Mouse (Mus musculus) limb, embryonic 14.5 days (tissue): ENCODE measurements around the gene Fam114a2. TPM values are rescaled to one million over a fixed set of nuclear protein-coding genes. Genes with fewer than 3 reads are reported as not detected.

Experiments used
- ATAC-seq: fragments of 200-750 bp; cut with Nextera tagmentation; 2 replicates; pipeline ENCODE4 v1.8.0; 2017; ENCODE audit warnings: low read depth, moderate number of reproducible peaks, moderate TSS enrichment; ENCODE audit not compliant: low FRiP score
- DNase-seq: peaks from one replicate; pipeline ENCODE4 v3.0.0-alpha.2; 2015; ENCODE audit warnings: low spot score
- H3K27ac ChIP-seq: fragments of 300-500 bp; sonication (generic); replicated peaks from 2 replicates; pipeline ENCODE4 v1.5.1; 2014; ENCODE audit warnings: low read depth, mild to moderate bottlenecking, low read length, moderate library complexity, mixed read lengths
- H3K27me3 ChIP-seq: fragments of 300-500 bp; sonication (generic); 2 replicates; pipeline ENCODE4 v1.6.1; 2014; ENCODE audit warnings: low read length, mixed read lengths; ENCODE audit not compliant: control insufficient read depth, insufficient read depth
- H3K36me3 ChIP-seq: fragments of 300-500 bp; sonication (generic); 2 replicates; pipeline ENCODE4 v1.6.1; 2014; ENCODE audit warnings: mild to moderate bottlenecking, low read length, moderate library complexity, mixed read lengths; ENCODE audit not compliant: control insufficient read depth, insufficient read depth
- H3K4me1 ChIP-seq: fragments of 300-500 bp; sonication (generic); 2 replicates; pipeline ENCODE4 v1.6.1; 2014; ENCODE audit warnings: antibody characterized with exemption, low read length, mixed read lengths; ENCODE audit not compliant: control insufficient read depth, insufficient read depth
- H3K4me2 ChIP-seq: fragments of 300-500 bp; sonication (generic); replicated peaks from 2 replicates; pipeline ENCODE4 v1.6.1; 2014; ENCODE audit warnings: low read depth, mild to moderate bottlenecking, low read length, moderate library complexity; ENCODE audit not compliant: severe bottlenecking
- H3K4me3 ChIP-seq: fragments of 300-500 bp; sonication (generic); replicated peaks from 2 replicates; pipeline ENCODE4 v1.5.1; 2014; ENCODE audit warnings: low read length
- H3K9ac ChIP-seq: fragments of 300-500 bp; sonication (generic); 2 replicates; pipeline ENCODE4 v1.6.1; 2014; ENCODE audit warnings: mild to moderate bottlenecking, low read depth, low read length, moderate library complexity; ENCODE audit not compliant: severe bottlenecking
- H3K9me3 ChIP-seq: fragments of 300-500 bp; sonication (generic); 2 replicates; pipeline ENCODE4 v1.6.1; 2016; ENCODE audit warnings: low read length; ENCODE audit not compliant: control insufficient read depth
- POLR2A ChIP-seq: fragments of 200-500 bp; IDR thresholded peaks from 2 replicates; pipeline ENCODE4 v1.8.0; 2012; ENCODE audit warnings: inconsistent platforms, mild to moderate bottlenecking, moderate library complexity, borderline replicate concordance; ENCODE audit not compliant: insufficient read depth, insufficient read length; ENCODE audit errors: extremely low read depth
- WGBS: fragments of 180-500 bp; shearing (Covaris S2); extraction: QIAGEN DNeasy Blood & Tissue Kit; methylation state at CpG from one replicate; pipeline ENCODE4 v1.1.7; 2014; 5-methylcytosine and 5-hydroxymethylcytosine counted together
- polyA plus RNA-seq, 2 experiments: library from polyadenylated mRNA; depleted of rRNA in 1 of 2; stranded (reverse) in 1 of 2; unstranded in 1 of 2; fragments of >200 nt; fragmentation: Nextera tagmentation in 1 of 2; extraction: Ambion mirVana in 1 of 2; gene quantifications; 2 replicates each; pipeline versions ENCODE4 v1.2.1 to v1.2.3; 2012 to 2014

Fam114a2 gene
- polyA plus RNA-seq, 2 experiments: 50.7 to 57.3 TPM

DNA sequence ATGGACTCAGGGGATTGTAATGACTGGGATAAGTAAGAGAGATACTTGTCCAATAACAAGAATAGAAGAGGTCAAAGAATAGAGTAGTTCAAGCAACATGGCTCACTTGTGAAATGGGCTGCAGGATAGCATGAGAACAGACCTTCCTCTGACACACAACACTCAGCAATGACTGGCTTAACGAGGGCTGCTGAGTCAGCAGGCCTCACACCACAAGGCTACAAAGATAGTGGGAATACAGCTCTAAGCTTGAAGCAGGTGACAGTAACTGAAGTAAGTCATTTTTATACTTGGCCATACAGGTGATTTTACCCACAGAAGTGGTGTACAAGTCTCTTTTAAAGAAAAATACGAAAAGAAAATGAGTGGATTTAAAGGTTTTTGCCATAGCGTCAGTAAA, 7.5 kb upstream of the Fam114a2 start:
- Histone ChIP-seq H3K4me3 (no peak overlapping the region), H3K4me1 (no peaks in the 10 kb centered on the region), H3K4me2 (no peak overlapping the region), H3K36me3 (peaks cover 41% of the 10 kb centered on the region), H3K27ac (no peak overlapping the region), H3K27me3 (no peaks in the 10 kb centered on the region), H3K9me3 (no peaks in the 10 kb centered on the region), H3K9ac (no peak overlapping the region)
- ATAC-seq (no peak), DNase-seq (no peak)
- no peak for TF ChIP-seq POLR2A
- 85% methylated on average over 3 of the region's 3 CpGs for WGBS

DNA sequence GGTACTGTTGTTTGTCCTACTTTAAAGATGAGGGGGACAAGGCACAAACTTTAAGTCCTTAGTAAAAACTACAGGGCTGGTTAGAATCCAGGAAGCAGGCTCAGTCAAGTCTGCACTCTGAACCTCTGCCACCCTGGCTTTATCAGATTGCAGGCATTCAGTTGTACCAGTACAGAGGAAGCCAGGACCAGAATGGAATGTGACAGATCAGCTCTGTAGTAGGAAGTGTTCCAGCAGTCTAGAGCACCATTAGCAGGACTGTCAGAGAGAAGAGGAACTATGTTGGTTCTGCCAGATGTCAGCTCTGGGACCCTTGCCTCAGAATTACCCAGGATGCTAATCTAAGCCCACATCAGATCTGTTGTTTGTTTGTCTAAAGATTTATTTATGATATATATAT, 6.2 kb upstream of the Fam114a2 start:
- Histone ChIP-seq H3K27ac (no peak overlapping the region), H3K4me1 (no peaks in the 10 kb centered on the region), H3K27me3 (no peaks in the 10 kb centered on the region), H3K36me3 (peaks cover 34% of the 10 kb centered on the region), H3K4me3 (no peak overlapping the region), H3K4me2 (no peak overlapping the region), H3K9ac (no peak overlapping the region), H3K9me3 (no peaks in the 10 kb centered on the region)
- ATAC-seq (no peak), DNase-seq (no peak)
- no peak for TF ChIP-seq POLR2A

DNA sequence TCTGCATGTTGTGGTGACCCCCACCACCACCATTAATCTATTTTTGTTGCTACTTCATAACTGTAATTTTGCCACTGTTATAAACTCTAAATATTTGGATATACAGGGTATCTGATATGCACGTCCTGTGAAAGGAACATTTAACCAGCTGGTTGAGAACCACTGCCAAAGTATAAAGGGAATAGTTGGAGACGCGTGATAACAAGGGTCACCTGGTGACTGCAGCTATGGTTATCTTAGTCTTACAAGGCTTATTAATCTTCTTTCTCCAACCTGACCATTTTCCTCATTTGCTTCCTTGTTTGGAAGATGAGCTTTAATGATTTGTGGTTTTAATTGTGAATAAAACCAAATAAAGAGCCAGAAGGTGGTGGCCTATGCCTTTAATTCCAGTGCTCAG, 5.0 kb upstream of the Fam114a2 start:
- H3K9ac ChIP-seq: no peak overlapping the region
- DNase-seq (no peak), ATAC-seq (no peak)
- H3K4me3 ChIP-seq: no peak overlapping the region
- H3K36me3 ChIP-seq: peaks cover 23% of the 10 kb centered on the region
- H3K4me2 ChIP-seq: no peak overlapping the region
- H3K27ac ChIP-seq: no peak overlapping the region
- no peaks in the 10 kb centered on the region for H3K9me3 ChIP-seq
- 93% methylated on average over 3 of the region's 3 CpGs for WGBS
- no peak for TF ChIP-seq POLR2A
- H3K27me3 ChIP-seq: no peaks in the 10 kb centered on the region
- H3K4me1 ChIP-seq: peaks cover 4% of the 10 kb centered on the region; the same call in 1 of the 2 replicates

DNA sequence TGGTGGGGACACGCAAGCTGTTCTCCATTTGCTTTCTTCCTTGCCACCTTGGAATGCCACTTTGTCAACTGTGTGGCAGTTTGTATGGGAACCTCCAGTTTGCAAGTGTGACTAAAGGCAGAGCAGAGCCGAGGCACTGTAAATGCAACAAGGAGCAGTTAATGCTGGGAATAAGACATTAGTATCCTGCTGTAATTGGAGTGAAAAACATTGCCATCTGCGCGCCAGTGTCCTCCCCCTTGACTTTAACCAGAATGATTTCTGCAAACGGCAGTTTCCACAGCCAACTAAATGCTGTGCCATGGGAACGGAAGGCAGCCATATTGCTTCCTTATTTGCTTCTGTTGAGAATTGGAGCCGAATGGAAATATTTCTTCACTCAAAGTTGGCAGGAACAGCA, 3.6 kb upstream of the Fam114a2 start:
- ATAC-seq: no peak
- WGBS: 90% methylated on average over 7 of the region's 7 CpGs
- Histone ChIP-seq H3K27me3 (no peaks in the 10 kb centered on the region), H3K4me1 (peaks cover 7% of the 10 kb centered on the region; the same call in 1 of the 2 replicates), H3K4me2 (no peak overlapping the region), H3K4me3 (no peak overlapping the region), H3K36me3 (peaks cover 16% of the 10 kb centered on the region), H3K9me3 (no peaks in the 10 kb centered on the region), H3K9ac (no peak overlapping the region), H3K27ac (no peak overlapping the region)
- DNase-seq: no peak
- no peak for TF ChIP-seq POLR2A

DNA sequence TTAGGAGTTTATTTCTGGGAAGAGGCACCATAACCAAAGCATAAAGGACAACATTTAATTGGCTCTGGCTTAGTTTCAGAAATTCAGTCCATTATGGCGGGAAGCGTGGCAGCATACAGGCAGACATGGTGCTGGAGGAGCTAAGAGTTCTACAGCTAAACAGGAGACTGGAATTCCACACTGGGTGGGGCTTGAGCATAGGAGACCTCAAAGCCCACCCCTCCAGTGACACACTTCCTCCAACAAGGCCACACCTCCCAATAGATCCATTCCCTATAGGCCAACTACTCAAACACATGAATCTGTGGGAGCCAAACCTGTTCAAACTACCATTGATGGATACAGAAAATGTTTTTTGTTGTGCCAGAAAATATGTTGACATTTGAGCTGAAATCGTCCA, 2.8 kb upstream of the Fam114a2 start:
- H3K36me3 ChIP-seq: peaks cover 16% of the 10 kb centered on the region
- over 99% methylated on average over 3 of the region's 3 CpGs for WGBS
- no peak overlapping the region for H3K9ac ChIP-seq
- peaks cover 7% of the 10 kb centered on the region; the same call in 1 of the 2 replicates for H3K4me1 ChIP-seq
- DNase-seq: no peak
- H3K4me3 ChIP-seq: no peak overlapping the region
- H3K27me3 ChIP-seq: no peaks in the 10 kb centered on the region
- ATAC-seq: no peak
- no peaks in the 10 kb centered on the region for H3K9me3 ChIP-seq
- H3K4me2 ChIP-seq: no peak overlapping the region
- TF ChIP-seq POLR2A: no peak
- no peak overlapping the region for H3K27ac ChIP-seq

DNA sequence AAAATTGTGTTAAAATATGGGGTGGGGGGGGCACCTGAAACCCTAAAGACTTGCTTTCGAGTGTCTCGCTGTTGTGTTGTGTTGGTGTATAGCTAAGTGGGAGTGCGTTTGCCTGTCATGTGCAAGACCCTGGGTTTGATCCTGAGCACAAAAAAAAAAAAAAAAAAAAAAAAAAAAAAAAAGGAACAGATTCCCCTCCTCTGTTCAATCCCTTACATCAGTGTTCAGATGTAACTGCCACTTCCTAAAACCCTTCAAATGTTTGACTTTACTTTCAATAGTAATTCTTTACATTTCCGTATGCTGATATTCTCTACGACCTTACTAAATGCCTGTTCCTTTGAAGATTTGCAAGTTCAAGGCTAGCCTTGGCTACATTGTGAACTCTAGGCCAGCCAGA, 887 bp upstream of the Fam114a2 start:
- TF ChIP-seq POLR2A: no peak
- peaks cover 16% of the 10 kb centered on the region for H3K36me3 ChIP-seq
- H3K4me2 ChIP-seq: peak overlapping the region; percentile 53
- peaks cover 7% of the 10 kb centered on the region; the same call in 1 of the 2 replicates for H3K4me1 ChIP-seq
- peak overlapping the region; percentile 89 for H3K4me3 ChIP-seq
- no peaks in the 10 kb centered on the region for H3K27me3 ChIP-seq
- no peaks in the 10 kb centered on the region for H3K9me3 ChIP-seq
- no peak overlapping the region for H3K27ac ChIP-seq
- peak overlapping the region; percentile 84; the same call in 1 of the 2 replicates for H3K9ac ChIP-seq
- ATAC-seq: no peak
- DNase-seq: no peak
- WGBS: 69% methylated on average over 5 of the region's 5 CpGs
